Mouse (Mus musculus) thymus, adult 18-20 months (tissue): ENCODE measurements at regions not wholly inside any gene's neighbourhood (a gene's known extent, or its start where the extent isn't known, plus 50 kb on each side); places are given as distances from the start of the nearest gene placed in this dataset.
"Not testable (repeated sequence)": the region's sequence is repeated elsewhere in the genome, so short reads cannot be mapped to it uniquely, and the experiment has no call there.

Experiments used
- DNase-seq, 2 experiments: peaks; one replicate each; pipeline ENCODE4 v3.0.0; 2022; ENCODE audit warnings: mixed read lengths in 2 of 2

GRCm38 (mm10) chr13:19300320-19301011 lies 95.1 kb downstream of the Stard3nl start:
- not testable (repeated sequence) for DNase-seq

- no peak for DNase-seq
These were observed 99.3 kb downstream of the Stard3nl start for GRCm38 (mm10) chr13:19296325-19296724.

GRCm38 (mm10) chr13:19293041-19293440 lies 102.6 kb downstream of the Stard3nl start:
- DNase-seq: no peak

GRCm38 (mm10) chr13:19283161-19283560 lies 112.4 kb downstream of the Stard3nl start:
- DNase-seq: peak in 1 of 2 experiments; percentile 17

- not testable (repeated sequence) for DNase-seq
These were observed 122.9 kb downstream of the Stard3nl start for GRCm38 (mm10) chr13:19272548-19273295.

GRCm38 (mm10) chr13:19264996-19265395 lies 130.6 kb downstream of the Stard3nl start:
- DNase-seq: not testable (repeated sequence)

- not testable (repeated sequence) for DNase-seq
These were observed 149.0 kb downstream of the Stard3nl start for GRCm38 (mm10) chr13:19246558-19246957.

- DNase-seq: not testable (repeated sequence)
These were observed 153.0 kb downstream of the Stard3nl start for GRCm38 (mm10) chr13:19242580-19242979.

- peak; percentile 6 to 18 for DNase-seq
These were observed 159.3 kb downstream of the Stard3nl start for GRCm38 (mm10) chr13:19236340-19236739.

- no peak for DNase-seq
These were observed 160.8 kb downstream of the Stard3nl start for GRCm38 (mm10) chr13:19234700-19235374.

- DNase-seq: not testable (repeated sequence)
These were observed 175.6 kb downstream of the Stard3nl start for GRCm38 (mm10) chr13:19220004-19220403.

GRCm38 (mm10) chr13:19219383-19219991 lies 176.1 kb downstream of the Stard3nl start:
- DNase-seq: not testable (repeated sequence)

- DNase-seq: no peak
These were observed 190.9 kb downstream of the Stard3nl start for GRCm38 (mm10) chr13:19204669-19205068.

GRCm38 (mm10) chr13:19202320-19202719 lies 193.3 kb downstream of the Stard3nl start:
- not testable (repeated sequence) for DNase-seq
